Mouse (Mus musculus) ES-E14 (cell line): ENCODE measurements around the gene Arid2.

ENCODE experiments used
- HCFC1 ChIP-seq: IDR thresholded peaks from 2 replicates; pipeline ENCODE4 v1.6.1; 2012; ENCODE audit warnings: low read length, inconsistent platforms, borderline replicate concordance; ENCODE audit not compliant: insufficient read depth
- ZNF384 ChIP-seq: IDR thresholded peaks from 2 replicates; pipeline ENCODE4 v1.6.1; 2012; ENCODE audit warnings: low read depth, low read length, inconsistent platforms

- TF ChIP-seq HCFC1 (no peak), ZNF384 (no peak)
Observed at GRCm38 (mm10) chr15:96268610-96269009, 18.7 kb upstream of the Arid2 start.
